Mouse (Mus musculus) spleen, adult 2 months (tissue): ENCODE measurements around the gene Asxl1. TPM values are rescaled to one million over a fixed set of nuclear protein-coding genes. Genes with fewer than 3 reads are reported as not detected.

Experiments used
- DNase-seq, 2 experiments: peaks; one replicate each; pipeline versions ENCODE4 v3.0.0 to v3.0.0-alpha.2; 2012 to 2021; ENCODE audit warnings: low spot score in 2 of 2, low read depth in 1 of 2
- H3K27ac ChIP-seq: fragments of 200-500 bp; 2 replicates; pipeline ENCODE4 v1.5.1; 2012; ENCODE audit warnings: low read length, inconsistent platforms; ENCODE audit not compliant: insufficient read depth
- H3K27me3 ChIP-seq: fragments of 200-500 bp; 2 replicates; pipeline ENCODE4 v1.6.1; 2012; ENCODE audit warnings: mild to moderate bottlenecking, moderate library complexity, low read length, inconsistent platforms; ENCODE audit not compliant: control insufficient read depth, insufficient read depth
- H3K36me3 ChIP-seq: fragments of 200-500 bp; 2 replicates; pipeline ENCODE4 v1.6.1; 2012; ENCODE audit warnings: mild to moderate bottlenecking, low read length, inconsistent platforms; ENCODE audit not compliant: control insufficient read depth, insufficient read depth
- H3K4me1 ChIP-seq: fragments of 200-500 bp; 2 replicates; pipeline ENCODE4 v1.6.1; 2011; ENCODE audit warnings: inconsistent platforms; ENCODE audit not compliant: control insufficient read depth, insufficient read depth, insufficient read length
- H3K4me3 ChIP-seq: fragments of 200-500 bp; 2 replicates; pipeline ENCODE4 v1.5.1; 2011; ENCODE audit warnings: mild to moderate bottlenecking, inconsistent platforms; ENCODE audit not compliant: insufficient read depth, insufficient read length; ENCODE audit errors: extremely low read depth
- CTCF ChIP-seq: fragments of 200-500 bp; IDR thresholded peaks from 2 replicates; pipeline ENCODE4 v1.5.1; 2011; ENCODE audit warnings: mild to moderate bottlenecking, inconsistent platforms; ENCODE audit not compliant: insufficient read depth, insufficient read length, insufficient replicate concordance; ENCODE audit errors: extremely low read depth
- POLR2A ChIP-seq: fragments of 200-500 bp; IDR thresholded peaks from 2 replicates; pipeline ENCODE4 v1.6.1; 2011; ENCODE audit warnings: low read depth, low read length, inconsistent platforms
- WGBS: fragments of 180-500 bp; shearing (Covaris S2); methylation state at CpG from one replicate; pipeline ENCODE4 v1.1.7; 2018; 5-methylcytosine and 5-hydroxymethylcytosine counted together
- polyA plus RNA-seq: library from polyadenylated mRNA; depleted of rRNA; stranded (reverse); fragments of >200 nt; gene quantifications from 2 replicates; pipeline ENCODE4 v1.2.3, GENCODE M21; 2012

Asxl1 gene
- polyA plus RNA-seq, 1 experiment = 9.9 TPM

GRCm38 (mm10) chr2:153442720-153443119 lies 97.1 kb downstream of the Asxl1 start:
- DNase-seq = no peak
- Histone ChIP-seq H3K36me3 (no peaks in the 10 kb centered on the region), H3K27ac (no peak overlapping the region), H3K27me3 (peaks cover 17% of the 10 kb centered on the region), H3K4me3 (no peak overlapping the region), H3K4me1 (peaks cover 1% of the 10 kb centered on the region)
- TF ChIP-seq POLR2A (no peak), CTCF (no peak)
- WGBS = 82% methylated on average over 5 of the region's 5 CpGs

DNA sequence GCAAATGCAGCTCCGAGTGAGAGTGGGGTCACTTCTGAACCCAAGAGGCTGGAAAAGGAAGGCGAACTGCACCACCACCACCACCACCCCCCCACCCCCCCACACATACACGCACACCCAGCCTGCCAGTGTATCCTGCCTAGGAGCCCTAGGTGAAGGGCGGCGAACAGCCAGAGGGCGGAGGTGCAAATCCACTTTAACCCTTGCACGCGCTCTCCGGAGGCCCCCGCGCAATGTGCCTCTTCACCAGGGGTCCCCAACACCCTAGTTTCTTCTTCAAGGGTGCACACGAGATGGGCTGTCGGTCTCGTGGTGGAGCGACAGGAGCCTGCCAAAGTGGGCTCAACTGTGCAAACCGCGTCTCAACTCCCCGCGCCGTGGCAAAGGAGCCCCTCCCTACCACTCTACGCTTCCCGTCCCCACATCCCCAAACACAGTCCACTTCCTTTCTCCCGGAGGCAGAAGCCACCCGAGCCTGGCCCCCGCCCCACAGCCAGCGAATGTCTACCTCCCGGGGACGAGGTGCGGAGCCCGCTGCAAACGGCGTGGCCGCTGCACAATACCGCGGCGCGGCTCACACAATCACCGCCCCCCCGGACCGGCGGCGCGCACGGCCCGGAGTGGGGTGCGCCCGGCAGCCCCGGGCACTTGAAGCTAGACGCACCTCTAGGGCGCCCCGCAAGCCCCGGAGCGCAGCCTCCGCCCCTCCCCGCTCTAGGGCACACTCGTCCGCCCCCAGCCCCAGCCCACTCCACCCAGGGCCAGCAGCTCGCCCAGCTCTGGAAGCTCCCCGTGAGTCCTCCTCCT lies 98.0 kb downstream of the Asxl1 start:
- no peak overlapping the region for H3K27ac ChIP-seq
- peaks cover 17% of the 10 kb centered on the region for H3K27me3 ChIP-seq
- H3K4me3 ChIP-seq = peak overlapping the region; percentile 70
- peak in 1 of 2 experiments; percentile 9 for DNase-seq
- 2% methylated on average over 58 of the region's 59 CpGs for WGBS
- H3K4me1 ChIP-seq = peaks cover 1% of the 10 kb centered on the region
- H3K36me3 ChIP-seq = no peaks in the 10 kb centered on the region
- no peak for TF ChIP-seq POLR2A
- no peak for TF ChIP-seq CTCF

DNA sequence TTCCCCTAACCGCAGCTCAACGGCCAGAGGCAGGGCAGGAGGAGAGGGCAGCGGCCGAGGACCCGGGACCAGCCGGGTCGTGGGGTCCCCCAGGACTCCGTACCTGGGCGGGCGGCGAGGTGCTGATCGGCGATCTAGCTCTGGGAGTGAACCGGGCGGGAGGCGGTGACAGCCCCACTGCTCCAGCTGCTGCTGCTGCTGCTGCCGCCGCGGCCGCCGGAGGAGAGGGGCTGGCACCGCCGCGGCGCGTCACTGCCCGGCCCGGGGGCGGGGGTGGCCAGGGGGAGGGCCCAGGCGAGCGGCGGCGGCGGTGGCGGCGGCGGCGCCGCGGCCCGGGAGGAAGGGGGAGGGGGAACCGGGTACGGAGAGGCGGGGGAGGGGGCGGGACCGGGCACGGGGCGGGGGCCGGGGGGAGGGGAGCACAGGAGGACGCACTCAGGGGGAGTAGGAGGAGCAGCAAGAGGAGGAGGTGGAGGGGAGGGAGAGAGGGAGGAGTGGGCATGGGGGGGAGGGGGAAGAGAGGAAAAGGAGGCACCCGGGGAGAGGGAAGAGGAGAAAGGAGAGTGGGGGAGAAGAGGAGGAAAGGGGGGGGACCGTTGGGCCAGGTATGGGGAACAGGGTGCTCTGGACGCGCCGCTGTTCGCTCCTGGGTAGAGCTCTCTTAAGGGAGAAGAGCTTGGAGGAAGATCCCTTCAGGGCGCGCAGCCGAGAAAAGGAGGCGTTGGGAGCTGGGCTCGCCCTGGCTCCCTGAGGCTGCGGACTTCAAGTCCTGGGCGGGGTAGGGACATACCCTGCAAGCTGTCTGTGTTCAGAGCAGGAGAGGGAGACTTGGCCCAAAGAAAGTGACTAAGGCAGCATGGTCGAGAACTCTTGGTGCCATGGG lies 98.9 kb downstream of the Asxl1 start:
- Histone ChIP-seq H3K4me1 (peaks cover 1% of the 10 kb centered on the region), H3K36me3 (no peaks in the 10 kb centered on the region), H3K27ac (no peak overlapping the region), H3K4me3 (peak overlapping the region; percentile 70), H3K27me3 (peaks cover 17% of the 10 kb centered on the region)
- no peak for TF ChIP-seq POLR2A
- TF ChIP-seq CTCF = no peak
- peak in 1 of 2 experiments; percentile 18 for DNase-seq
- 3% methylated on average over 36 of the region's 64 CpGs for WGBS

DNA sequence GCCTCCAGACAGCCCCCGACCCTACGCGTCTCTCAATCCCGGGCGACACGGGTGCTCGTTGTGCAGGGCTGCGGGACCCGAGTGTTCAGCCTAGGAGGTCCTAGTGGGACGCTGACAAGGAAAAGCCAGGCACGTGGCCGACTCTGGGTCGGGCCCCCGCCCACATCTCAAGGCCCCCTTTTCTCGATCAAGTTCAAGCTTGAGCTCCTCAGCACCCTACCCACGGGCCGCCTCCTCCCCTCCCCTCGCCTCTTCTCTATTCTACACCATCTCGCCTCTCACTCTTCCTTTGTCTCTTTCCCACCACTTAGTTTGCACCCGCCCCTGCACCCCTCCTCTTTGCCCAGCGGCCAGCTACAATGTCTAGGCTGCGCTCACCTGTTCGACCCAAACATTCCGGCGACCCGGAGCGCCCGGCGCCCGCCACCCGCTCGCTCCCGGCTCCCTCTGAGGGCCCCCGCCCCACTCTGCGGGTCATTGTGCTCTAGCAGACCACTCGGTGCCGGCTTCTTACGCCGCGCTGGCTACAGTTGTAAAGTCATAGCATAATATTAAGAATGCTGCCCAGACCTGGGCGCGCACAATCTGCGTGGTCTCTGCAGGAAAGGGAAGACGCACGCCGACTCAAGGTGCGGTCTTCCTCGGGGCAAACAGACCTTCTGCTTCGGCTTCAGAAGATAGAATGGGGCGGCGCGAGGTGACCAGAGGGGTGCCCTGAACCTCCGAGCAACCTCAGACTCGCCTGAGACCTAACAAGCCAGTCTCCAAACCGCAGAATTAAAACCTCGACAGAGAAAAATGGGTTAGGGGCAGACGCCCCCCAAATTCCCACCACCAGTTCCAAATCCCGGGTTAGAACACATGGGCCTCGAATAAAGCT lies 99.7 kb downstream of the Asxl1 start:
- DNase-seq = no peak
- Histone ChIP-seq H3K4me3 (peak overlapping the region; percentile 55), H3K27me3 (peaks cover 17% of the 10 kb centered on the region), H3K4me1 (peaks cover 1% of the 10 kb centered on the region), H3K27ac (no peak overlapping the region), H3K36me3 (no peaks in the 10 kb centered on the region)
- 2% methylated on average over 58 of the region's 59 CpGs for WGBS
- TF ChIP-seq POLR2A (no peak), CTCF (no peak)

GRCm38 (mm10) chr2:153446017-153446408 lies 100.4 kb downstream of the Asxl1 start:
- H3K27me3 ChIP-seq = peaks cover 17% of the 10 kb centered on the region
- 2% methylated on average over 8 of the region's 8 CpGs for WGBS
- no peaks in the 10 kb centered on the region for H3K36me3 ChIP-seq
- TF ChIP-seq CTCF (no peak; the same call in 1 of the 2 replicates), POLR2A (no peak)
- H3K27ac ChIP-seq = no peak overlapping the region
- no peak overlapping the region for H3K4me3 ChIP-seq
- DNase-seq = peak; percentile 22 to 45
- H3K4me1 ChIP-seq = peaks cover 1% of the 10 kb centered on the region

DNA sequence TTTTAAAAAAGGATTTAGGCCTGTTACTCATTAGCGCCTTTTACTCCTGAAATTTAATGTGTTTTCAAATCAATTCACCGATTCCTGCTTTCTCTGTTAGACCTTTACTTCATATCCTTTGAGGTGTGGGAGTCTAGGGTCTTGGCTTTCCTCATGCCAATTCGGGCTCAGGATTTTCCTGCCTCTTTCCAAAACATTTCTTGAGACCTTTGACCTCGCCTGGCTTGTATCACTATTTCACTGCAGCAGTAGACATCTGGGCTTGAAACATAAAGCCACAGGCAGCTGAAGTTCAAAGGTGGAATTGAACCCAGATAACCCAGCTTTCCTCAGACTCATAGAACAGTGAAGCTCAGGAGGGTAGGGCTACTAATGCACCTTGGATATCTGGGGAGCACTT lies 100.8 kb downstream of the Asxl1 start:
- TF ChIP-seq POLR2A (no peak), CTCF (no peak)
- DNase-seq = no peak
- H3K27me3 ChIP-seq = peaks cover 17% of the 10 kb centered on the region
- H3K4me1 ChIP-seq = peaks cover 1% of the 10 kb centered on the region
- no peaks in the 10 kb centered on the region for H3K36me3 ChIP-seq
- H3K4me3 ChIP-seq = no peak overlapping the region
- 42% methylated on average over 4 of the region's 4 CpGs for WGBS
- no peak overlapping the region for H3K27ac ChIP-seq
